Mouse (Mus musculus) MEL (cell line): ENCODE measurements around the gene Hddc2. TPM values are rescaled to one million over a fixed set of nuclear protein-coding genes. Genes with fewer than 3 reads are reported as not detected.

ENCODE experiments used
- DNase-seq: peaks from one replicate; pipeline ENCODE4 v3.0.0; 2011; ENCODE audit warnings: low read depth, low spot score
- H3K27ac ChIP-seq: 2 replicates; pipeline ENCODE4 v1.5.1; 2012; ENCODE audit warnings: low read depth, mild to moderate bottlenecking, control low read depth, low read length, moderate library complexity; ENCODE audit not compliant: control insufficient read depth
- H3K27me3 ChIP-seq, 2 experiments: fragments of 150-350 bp in 1 of 2; sonication (generic) in 1 of 2; 2 replicates each; pipeline ENCODE4 v1.6.1; 2012; ENCODE audit warnings: low read length in 2 of 2, mild to moderate bottlenecking in 2 of 2, improper control_type of control experiment in 1 of 2, moderate library complexity in 1 of 2; ENCODE audit not compliant: insufficient read depth in 2 of 2, control insufficient read depth in 1 of 2
- H3K36me3 ChIP-seq, 2 experiments: 2 replicates each; pipeline ENCODE4 v1.6.1; 2012 to 2014; ENCODE audit warnings: low read length in 2 of 2, improper control_type of control experiment in 1 of 2, inconsistent platforms in 1 of 2, mild to moderate bottlenecking in 1 of 2; ENCODE audit not compliant: insufficient read depth in 2 of 2, control insufficient read depth in 1 of 2
- H3K4me1 ChIP-seq, 2 experiments: fragments of 150-350 bp in 1 of 2; sonication (generic) in 1 of 2; 2 replicates each; pipeline ENCODE4 v1.6.1; 2012; ENCODE audit warnings: low read length in 2 of 2, improper control_type of control experiment in 1 of 2, mild to moderate bottlenecking in 1 of 2; ENCODE audit not compliant: insufficient read depth in 2 of 2, control insufficient read depth in 1 of 2
- H3K4me3 ChIP-seq, 2 experiments: fragments of 150-350 bp in 1 of 2; sonication (generic) in 1 of 2; 2 replicates each; pipeline ENCODE4 v1.5.1; 2012; ENCODE audit warnings: low read depth in 2 of 2, low read length in 2 of 2, mild to moderate bottlenecking in 2 of 2, moderate library complexity in 2 of 2, control low read depth in 1 of 2, improper control_type of control experiment in 1 of 2; ENCODE audit not compliant: control insufficient read depth in 1 of 2, insufficient read depth in 1 of 2
- H3K79me2 ChIP-seq: 2 replicates; pipeline ENCODE4 v1.6.1; 2012; ENCODE audit warnings: mild to moderate bottlenecking, low read length, moderate library complexity; ENCODE audit not compliant: control insufficient read depth, poor library complexity, insufficient read depth
- H3K9ac ChIP-seq: 2 replicates; pipeline ENCODE4 v1.6.1; 2012; ENCODE audit warnings: low read depth, mild to moderate bottlenecking, control low read depth, low read length, moderate library complexity; ENCODE audit not compliant: control insufficient read depth, poor library complexity, severe bottlenecking
- H3K9me3 ChIP-seq: fragments of 150-350 bp; sonication (generic); replicated peaks from 2 replicates; pipeline ENCODE4 v1.6.1; 2012; ENCODE audit warnings: mild to moderate bottlenecking, low read length, improper control_type of control experiment, moderate library complexity; ENCODE audit not compliant: insufficient read depth
- BHLHE40 ChIP-seq: IDR thresholded peaks from 2 replicates; pipeline ENCODE4 v1.6.1; 2012; ENCODE audit warnings: low read depth, mild to moderate bottlenecking, inconsistent platforms, low read length, improper control_type of control experiment, borderline replicate concordance
- E2F4 ChIP-seq: IDR thresholded peaks from 2 replicates; pipeline ENCODE4 v1.6.1; 2011; ENCODE audit warnings: low read depth, low read length, improper control_type of control experiment, borderline replicate concordance
- EP300 ChIP-seq, 2 experiments: IDR thresholded peaks; 2 replicates each; pipeline ENCODE4 v1.6.1; 2011; ENCODE audit warnings: improper control_type of control experiment in 2 of 2, low read length in 2 of 2, low read depth in 1 of 2, mild to moderate bottlenecking in 1 of 2
- ETS1 ChIP-seq: IDR thresholded peaks from 2 replicates; pipeline ENCODE4 v1.6.1; 2012; ENCODE audit warnings: low read depth, mild to moderate bottlenecking, inconsistent platforms, low read length, improper control_type of control experiment, moderate library complexity
- HCFC1 ChIP-seq: IDR thresholded peaks from 2 replicates; pipeline ENCODE4 v1.6.1; 2012; ENCODE audit warnings: low read depth, mild to moderate bottlenecking, inconsistent platforms, low read length, improper control_type of control experiment, moderate library complexity
- MAX ChIP-seq: IDR thresholded peaks from 2 replicates; pipeline ENCODE4 v1.6.1; 2011; ENCODE audit warnings: low read length, improper control_type of control experiment
- MAZ ChIP-seq: IDR thresholded peaks from 2 replicates; pipeline ENCODE4 v1.6.1; 2012; ENCODE audit warnings: low read depth, mild to moderate bottlenecking, inconsistent platforms, low read length, improper control_type of control experiment
- MEF2A ChIP-seq: IDR thresholded peaks from 2 replicates; pipeline ENCODE4 v1.6.1; 2014; ENCODE audit warnings: low read depth, mild to moderate bottlenecking, inconsistent platforms, low read length, improper control_type of control experiment; ENCODE audit not compliant: poor library complexity, insufficient replicate concordance, severe bottlenecking; ENCODE audit errors: extremely low read depth
- MYB ChIP-seq: IDR thresholded peaks from 2 replicates; pipeline ENCODE4 v1.6.1; 2011; ENCODE audit warnings: mild to moderate bottlenecking, low read depth, low read length, improper control_type of control experiment
- NRF1 ChIP-seq: IDR thresholded peaks from 2 replicates; pipeline ENCODE4 v1.6.1; 2014; ENCODE audit warnings: low read depth, mild to moderate bottlenecking, inconsistent platforms, low read length, improper control_type of control experiment, moderate library complexity; ENCODE audit not compliant: poor library complexity, insufficient read depth, severe bottlenecking
- POLR2A ChIP-seq, 2 experiments: IDR thresholded peaks; 2 replicates each; pipeline ENCODE4 v1.6.1; 2011 to 2012; ENCODE audit warnings: low read length in 2 of 2, mild to moderate bottlenecking in 2 of 2, control low read depth in 1 of 2, improper control_type of control experiment in 1 of 2, low read depth in 1 of 2, moderate library complexity in 1 of 2; ENCODE audit not compliant: control insufficient read depth in 1 of 2, insufficient read depth in 1 of 2, poor library complexity in 1 of 2
- POLR2AphosphoS2 ChIP-seq: IDR thresholded peaks from 2 replicates; pipeline ENCODE4 v1.6.1; 2011; ENCODE audit warnings: low read length, improper control_type of control experiment
- POLR2AphosphoS5 ChIP-seq: IDR thresholded peaks from 2 replicates; pipeline ENCODE4 v1.6.1; 2012; ENCODE audit warnings: low read depth, borderline replicate concordance, mild to moderate bottlenecking, inconsistent platforms, low read length, moderate library complexity, mixed read lengths
- RAD21 ChIP-seq: IDR thresholded peaks from 2 replicates; pipeline ENCODE4 v1.6.1; 2011; ENCODE audit warnings: mild to moderate bottlenecking, low read depth, low read length, improper control_type of control experiment
- RCOR1 ChIP-seq: IDR thresholded peaks from 2 replicates; pipeline ENCODE4 v1.6.1; 2012; ENCODE audit warnings: low read depth, mild to moderate bottlenecking, inconsistent platforms, low read length, improper control_type of control experiment
- SMC3 ChIP-seq: IDR thresholded peaks from 2 replicates; pipeline ENCODE4 v1.6.1; 2011; ENCODE audit warnings: low read depth, low read length, improper control_type of control experiment
- TAL1 ChIP-seq: IDR thresholded peaks from 2 replicates; pipeline ENCODE4 v1.6.1; 2012; ENCODE audit warnings: mild to moderate bottlenecking, inconsistent platforms, low read length, moderate library complexity, mixed read lengths
- UBTF ChIP-seq: IDR thresholded peaks from 2 replicates; pipeline ENCODE4 v1.6.1; 2012; ENCODE audit warnings: low read depth, mild to moderate bottlenecking, inconsistent platforms, low read length, improper control_type of control experiment, moderate library complexity, borderline replicate concordance; ENCODE audit not compliant: insufficient read depth
- USF1 ChIP-seq: IDR thresholded peaks from 2 replicates; pipeline ENCODE4 v1.6.1; 2014; ENCODE audit warnings: low read depth, mild to moderate bottlenecking, inconsistent platforms, low read length, improper control_type of control experiment, moderate library complexity
- USF2 ChIP-seq, 2 experiments: IDR thresholded peaks; 2 replicates each; pipeline ENCODE4 v1.6.1; 2011 to 2012; ENCODE audit warnings: improper control_type of control experiment in 2 of 2, low read length in 2 of 2, borderline replicate concordance in 1 of 2, inconsistent platforms in 1 of 2, low read depth in 1 of 2, mild to moderate bottlenecking in 1 of 2; ENCODE audit not compliant: insufficient read depth in 1 of 2
- polyA plus RNA-seq, 2 experiments: library from polyadenylated mRNA; stranded (reverse) in 1 of 2; unstranded in 1 of 2; fragments of >175 nt in 1 of 2; fragments of >200 nt in 1 of 2; gene quantifications; 2 replicates each; pipeline versions ENCODE4 v1.2.1 to v1.2.4; 2012; ENCODE audit warnings: low replicate concordance in 2 of 2, low read depth in 1 of 2; ENCODE audit not compliant: insufficient read length in 2 of 2, insufficient read depth in 1 of 2, missing spikeins in 1 of 2
- total RNA-seq: library from RNA; depleted of rRNA; stranded (reverse); fragments of 300-350 nt; gene quantifications from 2 replicates; pipeline ENCODE4 v1.2.3, GENCODE M21; 2012

The Hddc2 gene
- total and polyA plus RNA-seq, 3 experiments = 40.5 to 41.0 TPM; not detected in 1

GRCm38 (mm10) chr10:31295705-31296104 is 17.5 kb upstream of the Hddc2 start:
- Histone ChIP-seq H3K27me3 (no peaks in the 10 kb centered on the region), H3K4me1 (no peaks in the 10 kb centered on the region), H3K9ac (no peak overlapping the region), H3K27ac (no peak overlapping the region), H3K79me2 (no peaks in the 10 kb centered on the region), H3K9me3 (no peaks in the 10 kb centered on the region), H3K4me3 (no peak overlapping the region), H3K36me3 (no peaks in the 10 kb centered on the region)
- no peak for DNase-seq
- TF ChIP-seq MAZ (no peak), POLR2AphosphoS5 (no peak), SMC3 (no peak), BHLHE40 (no peak), HCFC1 (no peak), MYB (no peak), POLR2AphosphoS2 (no peak)

GRCm38 (mm10) chr10:31296458-31296857 is 16.7 kb upstream of the Hddc2 start:
- Histone ChIP-seq H3K36me3 (no peaks in the 10 kb centered on the region), H3K4me3 (no peak overlapping the region), H3K4me1 (no peaks in the 10 kb centered on the region), H3K9me3 (no peaks in the 10 kb centered on the region), H3K79me2 (no peaks in the 10 kb centered on the region), H3K27me3 (no peaks in the 10 kb centered on the region), H3K27ac (no peak overlapping the region), H3K9ac (no peak overlapping the region)
- no peak for DNase-seq
- TF ChIP-seq EP300 (IDR thresholded peaks at IDR 0.05; ENCODE audit: low read depth in 1 of 2, low read length in 2 of 2) = no peak
- TF ChIP-seq POLR2AphosphoS5 = no peak
- TF ChIP-seq HCFC1 = no peak
- TF ChIP-seq UBTF = no peak
- TF ChIP-seq RCOR1 = no peak
- TF ChIP-seq POLR2A (IDR thresholded peaks at IDR 0.05; ENCODE audit: control insufficient read depth in 1 of 2, insufficient read depth in 1 of 2, low read depth in 1 of 2, low read length in 2 of 2, poor library complexity in 1 of 2) = no peak
- no peak for TF ChIP-seq RAD21
- TF ChIP-seq BHLHE40 = no peak
- TF ChIP-seq MAX = no peak
- TF ChIP-seq E2F4 = no peak
- no peak for TF ChIP-seq NRF1
- TF ChIP-seq USF1 = no peak
- TF ChIP-seq USF2 (IDR thresholded peaks at IDR 0.05; ENCODE audit: borderline replicate concordance in 1 of 2, insufficient read depth in 1 of 2, low read depth in 1 of 2, low read length in 2 of 2) = no peak
- TF ChIP-seq TAL1 = no peak
- no peak for TF ChIP-seq MEF2A
- no peak for TF ChIP-seq SMC3
- no peak for TF ChIP-seq POLR2AphosphoS2
- no peak for TF ChIP-seq ETS1
